Mouse (Mus musculus) layer of hippocampus, adult 11-12 months (tissue): ENCODE results near the gene Fbp1.
"Not testable (repeated sequence)": the region's sequence is repeated elsewhere in the genome, so short reads cannot be mapped to it uniquely, and the experiment has no call there.

ENCODE experiments used
- DNase-seq: peaks from one replicate; pipeline ENCODE4 v3.0.0; 2022; ENCODE audit warnings: low spot score

Fbp1 gene

DNA sequence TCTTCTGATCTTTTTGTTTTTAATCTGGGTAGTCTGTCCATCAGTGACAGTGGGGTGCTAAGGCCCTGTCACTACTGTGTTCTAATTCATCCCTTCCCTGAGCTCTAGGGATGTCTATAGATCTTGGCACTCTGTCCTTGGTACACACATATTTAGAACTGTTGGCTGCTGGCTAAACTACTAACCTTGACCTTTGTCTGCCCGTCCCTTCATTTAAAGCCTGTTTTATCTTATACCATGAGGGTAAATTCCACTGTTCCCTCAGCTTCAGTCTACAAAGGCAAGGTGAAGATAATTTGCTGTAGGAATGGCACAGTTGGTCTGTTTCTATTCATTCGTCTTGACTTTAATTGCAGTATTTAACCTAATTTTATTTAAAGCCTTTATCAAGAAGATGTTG is 55.8 kb downstream of the Fbp1 start:
- DNase-seq = no peak

DNA sequence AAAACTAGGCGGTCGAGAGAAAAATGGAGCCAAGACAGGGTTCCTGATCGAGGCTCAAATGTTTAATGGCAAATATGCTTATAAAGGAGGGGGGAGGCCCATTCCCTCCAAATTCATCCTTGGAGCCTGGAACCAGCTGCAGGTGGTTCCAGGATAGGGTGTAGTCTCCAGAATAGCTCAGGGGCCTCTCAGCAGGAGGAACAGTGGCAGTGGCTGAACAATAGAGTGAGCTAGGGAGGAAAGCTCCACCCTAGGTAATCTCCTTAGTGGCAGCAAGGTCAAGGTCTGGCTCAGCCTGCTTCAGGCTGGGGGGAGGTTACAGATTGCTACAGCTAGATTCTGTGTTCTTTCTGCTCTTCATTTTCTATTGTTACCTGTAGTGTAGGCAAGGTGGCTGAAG is 72.4 kb downstream of the Fbp1 start:
- not testable (repeated sequence) for DNase-seq
